Mouse (Mus musculus): ENCODE measurements around the gene Gm648. TPM values are rescaled to one million over a fixed set of nuclear protein-coding genes. Genes with fewer than 3 reads are reported as not detected.
"Not testable (repeated sequence)": the region's sequence is repeated elsewhere in the genome, so short reads cannot be mapped to it uniquely, and the experiment has no call there.

The Gm648 gene
- total RNA-seq (2017): not detected in 2 replicates

DNA sequence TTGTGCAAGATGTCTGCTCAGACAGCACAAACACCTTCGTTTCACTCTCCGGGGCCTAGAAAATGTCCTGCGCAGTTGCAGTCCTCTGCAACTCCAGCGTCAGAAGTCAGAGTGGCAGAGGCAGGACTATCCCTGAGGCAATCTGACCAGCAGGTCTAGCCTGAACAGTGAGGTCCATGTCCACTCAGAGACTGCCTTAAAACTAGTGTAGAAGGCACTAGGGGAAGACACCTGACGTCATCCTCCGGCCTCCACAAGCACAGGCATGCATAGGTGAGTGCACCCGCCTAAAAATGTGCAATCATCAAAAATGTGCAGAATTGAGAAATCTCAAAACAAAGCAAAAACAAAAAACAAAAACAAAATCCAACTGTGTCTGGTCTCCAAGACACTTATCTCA, at the start of gene Gm648:
Gene Gm648, minus strand, starts transcription at position 101 of the 400 bp plus-strand sequence.
- ATAC-seq (ENCODE audit: extremely low read depth, insufficient number of reproducible peaks, low FRiP score, poor library complexity, severe bottlenecking): no peak

DNA sequence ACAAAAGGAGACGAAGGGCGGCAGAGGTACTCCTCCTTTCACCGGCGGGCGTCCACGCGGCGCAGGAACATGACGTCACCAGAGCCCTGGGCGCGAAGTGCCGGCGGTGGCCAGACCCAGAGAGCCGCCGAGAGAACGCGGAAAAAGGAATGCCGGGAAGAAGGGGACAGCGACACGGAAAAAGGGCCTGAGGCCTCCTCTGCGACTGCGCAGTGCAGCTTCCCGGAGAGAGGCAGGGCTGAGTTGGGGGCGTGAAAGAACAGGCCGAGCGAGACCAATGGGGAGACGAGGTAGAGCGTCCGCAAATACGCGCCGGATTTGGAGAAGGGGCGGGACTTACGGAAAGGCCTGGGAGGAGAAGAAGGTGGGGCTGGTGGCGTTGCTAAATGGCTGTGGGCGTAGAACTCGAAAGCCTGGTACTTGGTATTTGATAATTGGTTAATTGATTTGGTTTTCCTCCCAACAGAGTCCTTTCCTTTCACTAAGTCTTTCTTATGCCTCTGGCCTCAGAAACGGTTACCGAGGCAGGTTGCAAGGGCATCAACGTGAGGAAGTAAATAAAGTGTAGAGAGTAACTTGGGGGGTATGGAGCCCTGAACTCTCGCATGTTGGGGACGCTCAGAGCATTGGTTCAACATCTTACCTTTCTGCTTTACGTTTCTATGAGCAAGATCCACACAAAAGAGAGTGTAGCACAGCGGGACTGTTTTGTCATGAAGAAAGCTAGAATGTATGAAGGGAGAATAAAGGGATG, 48.7 kb upstream of the Gm648 start, which contains the start of gene Mmgt1:
Gene Mmgt1, minus strand, starts transcription at position 183 of the 754 bp plus-strand sequence.
- ATAC-seq (ENCODE audit: extremely low read depth, insufficient number of reproducible peaks, low FRiP score, poor library complexity, severe bottlenecking): peak; percentile 99

DNA sequence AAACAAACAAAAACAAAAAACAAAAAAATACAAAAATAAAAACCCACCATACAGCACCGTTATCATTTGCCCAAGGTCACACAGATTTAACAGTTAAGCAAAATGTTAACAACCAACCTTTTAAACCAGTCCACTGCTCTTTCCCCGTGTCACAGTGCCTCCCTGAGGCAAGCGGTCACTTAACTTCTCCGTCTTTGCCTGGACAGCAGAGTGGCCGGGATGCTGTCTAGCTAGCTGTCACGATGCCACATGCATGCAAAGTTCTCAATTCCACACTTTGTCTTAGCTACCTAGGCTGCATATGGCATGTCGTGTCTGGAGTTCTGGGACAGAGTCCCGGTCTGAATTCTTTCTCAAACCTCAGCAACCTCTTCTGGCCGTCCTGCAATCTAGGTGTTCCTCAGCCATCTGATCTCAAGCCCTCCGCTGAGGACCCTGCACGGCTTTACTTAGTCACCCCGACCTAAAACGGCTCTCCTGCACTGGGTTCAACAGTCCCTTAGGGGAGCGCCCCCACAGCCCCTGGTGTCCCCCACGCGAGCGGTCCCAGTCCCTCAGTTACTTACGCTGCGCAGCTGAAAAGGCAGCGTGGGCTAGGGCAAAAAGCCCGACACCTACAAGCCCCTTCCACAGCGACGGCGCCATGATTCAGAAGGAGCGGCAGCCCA, 47.9 kb upstream of the Gm648 start:
- no peak for ATAC-seq (ENCODE audit: extremely low read depth, insufficient number of reproducible peaks, low FRiP score, poor library complexity, severe bottlenecking)

DNA sequence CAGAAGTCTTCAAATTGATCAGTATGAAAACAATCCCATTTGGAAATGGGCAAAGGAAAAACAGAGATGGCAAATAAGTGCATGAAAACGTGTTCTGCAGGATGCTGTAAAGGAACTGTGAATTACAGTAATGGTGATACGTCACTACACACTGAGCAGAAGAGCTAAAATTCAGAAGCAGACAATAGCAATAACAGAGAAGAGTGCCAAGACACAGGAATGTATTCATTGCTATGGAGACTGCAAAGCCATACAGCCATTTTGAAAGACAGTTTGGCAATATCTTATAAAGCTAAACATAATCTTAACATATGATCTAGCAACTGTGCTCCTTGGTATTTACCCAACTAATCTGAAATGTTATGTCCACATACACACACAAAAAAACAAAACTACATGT, 28.8 kb upstream of the Gm648 start:
- no peak for ATAC-seq (ENCODE audit: extremely low read depth, insufficient number of reproducible peaks, low FRiP score, poor library complexity, severe bottlenecking)

DNA sequence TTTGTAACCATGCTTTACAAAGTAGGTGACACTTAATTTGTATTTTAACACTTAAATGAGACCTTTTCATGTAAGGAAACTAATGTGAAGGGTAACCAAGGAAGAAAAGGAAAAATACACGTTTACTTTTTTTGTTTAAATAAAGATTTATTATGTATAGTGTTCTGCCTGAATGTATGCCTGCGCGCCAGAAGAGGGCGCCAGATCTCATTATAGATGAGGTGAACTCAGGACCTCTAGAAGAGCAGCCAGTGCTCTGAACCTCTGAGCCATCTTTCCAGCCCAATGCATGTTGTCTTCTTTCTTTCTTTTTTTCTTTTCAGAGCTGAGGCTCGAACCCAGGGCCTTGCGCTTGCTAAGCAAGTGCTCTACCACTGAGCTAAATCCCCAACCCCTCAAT, 23.1 kb upstream of the Gm648 start:
- no peak for ATAC-seq (ENCODE audit: extremely low read depth, insufficient number of reproducible peaks, low FRiP score, poor library complexity, severe bottlenecking)

DNA sequence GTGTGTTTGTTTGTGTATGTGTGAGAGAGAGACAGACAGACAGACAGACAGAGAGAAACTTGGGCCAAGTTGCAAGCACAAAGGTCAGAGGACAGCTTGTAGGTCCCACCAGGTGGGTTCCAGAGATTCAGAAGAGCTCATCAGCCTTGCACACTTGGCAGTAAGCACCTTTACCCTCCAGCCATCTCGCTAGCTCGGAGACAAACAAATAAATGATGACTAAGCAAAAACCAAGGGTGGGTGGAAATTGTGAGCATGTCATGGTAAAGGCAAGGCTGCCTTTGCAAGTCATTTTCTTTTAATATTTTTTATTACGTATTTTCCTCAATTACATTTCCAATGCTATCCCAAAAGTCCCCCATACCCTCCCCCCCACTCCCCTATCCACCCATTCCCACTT, 4.2 kb upstream of the Gm648 start:
- no peak for ATAC-seq (ENCODE audit: extremely low read depth, insufficient number of reproducible peaks, low FRiP score, poor library complexity, severe bottlenecking)

GRCm38 (mm10) chrX:56537162-56537561, 12.2 kb downstream of the Gm648 start:
- ATAC-seq (ENCODE audit: extremely low read depth, insufficient number of reproducible peaks, low FRiP score, poor library complexity, severe bottlenecking): no peak

DNA sequence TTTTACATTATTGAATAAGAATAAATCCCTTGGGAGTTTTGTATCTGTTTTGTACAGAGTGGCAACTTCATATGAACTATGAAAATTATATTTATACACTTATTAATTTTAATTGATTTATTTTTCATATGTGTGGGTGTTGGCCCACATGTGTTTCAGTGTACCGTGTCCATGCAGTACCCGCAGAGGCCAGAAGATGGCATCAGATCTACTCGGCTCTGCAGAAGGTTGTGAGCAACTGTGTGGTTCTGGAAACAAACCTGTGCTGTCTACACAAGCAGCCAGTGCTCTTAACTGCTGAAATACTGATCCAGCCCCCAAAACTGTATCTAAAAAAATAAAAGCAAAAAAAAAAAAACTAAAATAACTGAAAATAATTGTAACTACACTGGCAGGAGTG, 18.1 kb downstream of the Gm648 start:
- peak; percentile 58; the same call in 1 of the 2 replicates for ATAC-seq (ENCODE audit: extremely low read depth, insufficient number of reproducible peaks, low FRiP score, poor library complexity, severe bottlenecking)

- ATAC-seq (ENCODE audit: extremely low read depth, insufficient number of reproducible peaks, low FRiP score, poor library complexity, severe bottlenecking): not testable (repeated sequence)
These were observed 25.0 kb downstream of the Gm648 start, which contains the start of gene Gm10477 for GRCm38 (mm10) chrX:56524442-56524841. Gene Gm10477, plus strand, starts transcription at chrX:56524742.

DNA sequence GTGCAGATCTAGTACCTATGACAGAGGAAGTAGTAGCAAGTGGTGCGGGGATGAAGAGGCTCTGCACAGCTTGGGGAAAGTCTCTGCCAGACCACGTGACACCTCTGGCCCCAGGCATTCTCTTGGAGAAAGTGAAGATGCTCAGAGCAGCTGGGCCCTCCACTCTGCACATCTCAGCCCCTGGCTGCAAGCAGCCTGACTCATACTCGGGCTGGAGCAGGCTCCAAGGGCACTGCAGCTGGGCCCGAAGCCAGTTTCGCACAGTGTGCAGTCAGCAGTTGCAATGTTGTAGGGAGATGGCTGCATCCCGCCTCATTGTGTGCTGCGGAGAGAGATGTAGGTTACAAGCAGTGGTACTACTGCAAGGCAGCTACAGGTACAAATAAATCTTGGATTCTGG, 52.2 kb downstream of the Gm648 start:
- no peak for ATAC-seq (ENCODE audit: extremely low read depth, insufficient number of reproducible peaks, low FRiP score, poor library complexity, severe bottlenecking)

Other genes with a start within 250 kb of the Gm648 start
- 0.12 TPM in 1 of 2 replicates, not detected in the other for gene Zfp449, start 203.2 kb downstream of the Gm648 start, total RNA-seq (2017)
- gene Smim10l2a, start 175.0 kb downstream of the Gm648 start, total RNA-seq (2017): not detected in 2 replicates
- gene Gm2174, start 101.6 kb downstream of the Gm648 start, total RNA-seq (2017): 2.0 TPM in 1 of 2 replicates, not detected in the other
- 106 and 111 TPM in 2 replicates for gene Ints6l, start 94.7 kb downstream of the Gm648 start, total RNA-seq (2017)
- gene Gm10477, start 24.9 kb downstream of the Gm648 start, total RNA-seq (2017): not detected in 2 replicates
- gene Mmgt1, start 48.5 kb upstream of the Gm648 start, total RNA-seq (2017): 12.6 and 13.7 TPM in 2 replicates
- 11.5 and 13.0 TPM in 2 replicates for gene Slc9a6, start 60.2 kb upstream of the Gm648 start, total RNA-seq (2017)
- 5.8 and 8.7 TPM in 2 replicates for gene Fhl1, start 182.2 kb upstream of the Gm648 start, total RNA-seq (2017)

Measured in neutrophil, adult 5-6 weeks (primary cell).